In genomic region chr17:29062119-29063035, GRCm38 (mm10) we compare ENCODE assay signal across 10 mouse cellular contexts. TPM values are rescaled to one million over a fixed set of nuclear protein-coding genes. Genes with fewer than 3 reads are reported as not detected.
DNase-seq lines count a peak whose midpoint lies in the region; ATAC-seq lines count a peak whose summit lies in the region.
"Had no signal": no experiment of that assay in that cellular context is flagged by ENCODE, and none has a peak within 500 bp of the region (broad histone marks: within the 10 kb centered on the region; RNA-seq: fewer than 3 reads in every experiment).

No protein-coding gene starts in this region.

- ATAC-seq in midbrain, embryonic 11.5 days (ENCODE audit: low FRiP score), result no peak
- ATAC-seq in embryonic facial prominence, embryonic 12.5 days (ENCODE audit: insufficient number of reproducible peaks, insufficient read depth, low FRiP score, low TSS enrichment), result no peak
- ATAC-seq in heart, embryonic 14.5 days (ENCODE audit: insufficient number of reproducible peaks, insufficient read depth, low FRiP score, low read depth), result 0 out of 2 replicates have a peak, but pooled peaks have one; percentile 23
- ATAC-seq in neural tube, embryonic 12.5 days (ENCODE audit: low FRiP score, low read depth), result no peak; the same call in 1 of the 2 replicates
- ATAC-seq: activated CD4-positive, CD25-positive, alpha-beta regulatory T cell, adult 4 months had no signal

- no peak overlapping the region for H3K4me3 ChIP-seq in midbrain, embryonic 10.5 days
- no peak overlapping the region for H3K4me3 ChIP-seq in midbrain, embryonic 11.5 days (ENCODE audit: low read depth, low read length)
- no peak overlapping the region for H3K4me3 ChIP-seq in embryonic facial prominence, embryonic 12.5 days
- no peak overlapping the region for H3K4me3 ChIP-seq in heart, embryonic 14.5 days (ENCODE audit: control insufficient read depth in 1 of 2, insufficient read depth in 1 of 2, low read depth in 1 of 2, low read length in 2 of 2)
- H3K4me3 ChIP-seq in neural tube, embryonic 12.5 days, result no peak overlapping the region

- no peak overlapping the region for H3K9ac ChIP-seq in midbrain, embryonic 11.5 days (ENCODE audit: low read length)
- no peak overlapping the region for H3K9ac ChIP-seq in embryonic facial prominence, embryonic 12.5 days
- H3K9ac ChIP-seq in heart, embryonic 14.5 days (ENCODE audit: low read length), result peak overlapping the region; percentile 60
- no peak overlapping the region for H3K9ac ChIP-seq in neural tube, embryonic 12.5 days

- no peaks in the 10 kb centered on the region for H3K9me3 ChIP-seq in midbrain, embryonic 10.5 days (replicated peaks)
- no peaks in the 10 kb centered on the region for H3K9me3 ChIP-seq in midbrain, embryonic 11.5 days (ENCODE audit: control insufficient read depth, low read length)
- no peaks in the 10 kb centered on the region for H3K9me3 ChIP-seq in embryonic facial prominence, embryonic 12.5 days
- no peaks in the 10 kb centered on the region for H3K9me3 ChIP-seq in heart, embryonic 14.5 days (ENCODE audit: control insufficient read depth, low read length)
- H3K9me3 ChIP-seq in neural tube, embryonic 12.5 days, result no peaks in the 10 kb centered on the region

- 64% methylated on average over 13 of the region's 13 CpGs for WGBS in midbrain, embryonic 10.5 days
- 62% methylated on average over 13 of the region's 13 CpGs for WGBS in midbrain, embryonic 11.5 days
- WGBS in embryonic facial prominence, embryonic 12.5 days, result 36% methylated on average over 13 of the region's 13 CpGs
- WGBS in heart, embryonic 14.5 days, result 28% methylated on average over 13 of the region's 13 CpGs
- WGBS in neural tube, embryonic 12.5 days, result 60% methylated on average over 13 of the region's 13 CpGs

- H3K27ac ChIP-seq in midbrain, embryonic 10.5 days (replicated peaks), result peak overlapping the region; percentile 58; the same call in 1 of the 2 replicates
- no peak overlapping the region for H3K27ac ChIP-seq in midbrain, embryonic 11.5 days (ENCODE audit: low read depth, low read length)
- peak overlapping the region; percentile 20 for H3K27ac ChIP-seq in embryonic facial prominence, embryonic 12.5 days
- peak overlapping the region; percentile 35 to 67; a peak in 3 of 4 replicates for H3K27ac ChIP-seq in heart, embryonic 14.5 days (replicated peaks in 1 of 2; ENCODE audit: control insufficient read depth in 1 of 2, insufficient read depth in 1 of 2, low read depth in 2 of 2, low read length in 2 of 2)
- no peak overlapping the region for H3K27ac ChIP-seq in neural tube, embryonic 12.5 days

- DNase-seq in midbrain, embryonic 10.5 days (ENCODE audit: low spot score), result no peak
- no peak for DNase-seq in midbrain, embryonic 11.5 days (ENCODE audit: low spot score, missing footprints)
- no peak for DNase-seq in yolk sac, embryonic 10.5 days (ENCODE audit: low spot score)
- DNase-seq in layer of hippocampus, postnatal 10 days (ENCODE audit: low spot score in 2 of 2), result no peak
- DNase-seq in layer of hippocampus, adult 9-11 months, result no peak
- DNase-seq: cerebellum, adult 9-11 months had no signal

- H3K27me3 ChIP-seq in midbrain, embryonic 10.5 days (ENCODE audit: low read depth, poor library complexity, severe bottlenecking), result no peaks in the 10 kb centered on the region
- no peaks in the 10 kb centered on the region for H3K27me3 ChIP-seq in midbrain, embryonic 11.5 days (ENCODE audit: control insufficient read depth, insufficient read depth, low read length)
- H3K27me3 ChIP-seq in embryonic facial prominence, embryonic 12.5 days, result no peaks in the 10 kb centered on the region
- H3K27me3 ChIP-seq in heart, embryonic 14.5 days (ENCODE audit: control insufficient read depth, insufficient read depth, low read length), result no peaks in the 10 kb centered on the region
- H3K27me3 ChIP-seq in neural tube, embryonic 12.5 days (replicated peaks), result no peaks in the 10 kb centered on the region

- no peak overlapping the region for H3K4me2 ChIP-seq in midbrain, embryonic 11.5 days
- H3K4me2 ChIP-seq in embryonic facial prominence, embryonic 12.5 days (replicated peaks), result no peak overlapping the region
- peak overlapping the region; percentile 29 for H3K4me2 ChIP-seq in heart, embryonic 14.5 days (ENCODE audit: low read length)
- H3K4me2 ChIP-seq in neural tube, embryonic 12.5 days (replicated peaks), result peak overlapping the region; percentile 25; the same call in 1 of the 2 replicates

- no peaks in the 10 kb centered on the region for H3K36me3 ChIP-seq in midbrain, embryonic 10.5 days
- H3K36me3 ChIP-seq in midbrain, embryonic 11.5 days (ENCODE audit: control insufficient read depth, insufficient read depth, low read length), result no peaks in the 10 kb centered on the region
- H3K36me3 ChIP-seq in embryonic facial prominence, embryonic 12.5 days, result no peaks in the 10 kb centered on the region
- H3K36me3 ChIP-seq in heart, embryonic 14.5 days (ENCODE audit: control insufficient read depth, insufficient read depth, low read length), result no peaks in the 10 kb centered on the region
- no peaks in the 10 kb centered on the region for H3K36me3 ChIP-seq in neural tube, embryonic 12.5 days

- H3K4me1 ChIP-seq in midbrain, embryonic 10.5 days, result peaks cover 25% of the 10 kb centered on the region
- 0 out of 2 replicates have a peak, but pooled peaks cover 2% of the 10 kb centered on the region for H3K4me1 ChIP-seq in midbrain, embryonic 11.5 days (ENCODE audit: control insufficient read depth, insufficient read depth, low read length)
- H3K4me1 ChIP-seq in embryonic facial prominence, embryonic 12.5 days, result peaks cover 18% of the 10 kb centered on the region
- H3K4me1 ChIP-seq in heart, embryonic 14.5 days (ENCODE audit: control insufficient read depth in 2 of 2, insufficient read depth in 2 of 2, low read length in 2 of 2), result peaks cover 32% of the 10 kb centered on the region in 2 experiments
- peaks cover 18% of the 10 kb centered on the region for H3K4me1 ChIP-seq in neural tube, embryonic 12.5 days

RNA-seq across cellular contexts. Expression of gene Cdkn1a, which starts 28.4 kb away (rescaled TPM):
- 19.1 and 24.8 TPM in 2 replicates for polyA plus RNA-seq in midbrain, embryonic 10.5 days (2016; fragmentation: Nextera tagmentation; extraction: Ambion mirVana)
- 16.1 and 17.4 TPM in 2 replicates for polyA plus RNA-seq in midbrain, embryonic 11.5 days (2014; fragmentation: Nextera tagmentation; extraction: Ambion mirVana)
- 48.2 and 55.6 TPM in 2 replicates for polyA plus RNA-seq in embryonic facial prominence, embryonic 12.5 days (2016; fragmentation: Nextera tagmentation; extraction: Ambion mirVana)
- 51.7 and 57.7 TPM in 2 replicates for polyA plus RNA-seq in heart, embryonic 14.5 days (2014; fragmentation: Nextera tagmentation; extraction: Ambion mirVana)
- polyA plus RNA-seq in neural tube, embryonic 12.5 days (2016; fragmentation: Nextera tagmentation; extraction: Ambion mirVana), result 34.8 and 41.6 TPM in 2 replicates
- total RNA-seq in layer of hippocampus, postnatal 10 days (2021), result 10 to 100 TPM; 23.6 to 29.4 TPM

RNA-seq across cellular contexts. Expression of gene Srsf3, which starts 29.9 kb away (rescaled TPM):
- polyA plus RNA-seq in midbrain, embryonic 10.5 days (2016; fragmentation: Nextera tagmentation; extraction: Ambion mirVana), result 789 and 839 TPM in 2 replicates
- polyA plus RNA-seq in midbrain, embryonic 11.5 days (2014; fragmentation: Nextera tagmentation; extraction: Ambion mirVana), result 899 and 948 TPM in 2 replicates
- polyA plus RNA-seq in embryonic facial prominence, embryonic 12.5 days (2016; fragmentation: Nextera tagmentation; extraction: Ambion mirVana), result 731 and 750 TPM in 2 replicates
- polyA plus RNA-seq in heart, embryonic 14.5 days (2014; fragmentation: Nextera tagmentation; extraction: Ambion mirVana), result 340 and 357 TPM in 2 replicates
- 642 and 679 TPM in 2 replicates for polyA plus RNA-seq in neural tube, embryonic 12.5 days (2016; fragmentation: Nextera tagmentation; extraction: Ambion mirVana)
- total RNA-seq in layer of hippocampus, postnatal 10 days (2021), result 100 to 1,000 TPM; 179 to 207 TPM

RNA-seq across cellular contexts. Expression of gene Rab44, which starts 51.6 kb away (rescaled TPM):
- polyA plus RNA-seq in midbrain, embryonic 10.5 days (2016; fragmentation: Nextera tagmentation; extraction: Ambion mirVana), result 0.06 and 0.47 TPM in 2 replicates
- 0.22 and 0.44 TPM in 2 replicates for polyA plus RNA-seq in midbrain, embryonic 11.5 days (2014; fragmentation: Nextera tagmentation; extraction: Ambion mirVana)
- polyA plus RNA-seq in embryonic facial prominence, embryonic 12.5 days (2016; fragmentation: Nextera tagmentation; extraction: Ambion mirVana), result 0.27 and 0.55 TPM in 2 replicates
- polyA plus RNA-seq in heart, embryonic 14.5 days (2014; fragmentation: Nextera tagmentation; extraction: Ambion mirVana), result 0.23 and 0.36 TPM in 2 replicates
- 0.30 and 0.42 TPM in 2 replicates for polyA plus RNA-seq in neural tube, embryonic 12.5 days (2016; fragmentation: Nextera tagmentation; extraction: Ambion mirVana)
- total RNA-seq in layer of hippocampus, postnatal 10 days (2021), result under 1 TPM; 0.13 to 0.59 TPM
- polyA plus RNA-seq: activated CD4-positive, CD25-positive, alpha-beta regulatory T cell, adult 4 months had no signal

RNA-seq across cellular contexts. Expression of gene Stk38, which starts 54.6 kb away (rescaled TPM):
- 115 and 130 TPM in 2 replicates for polyA plus RNA-seq in midbrain, embryonic 10.5 days (2016; fragmentation: Nextera tagmentation; extraction: Ambion mirVana)
- polyA plus RNA-seq in midbrain, embryonic 11.5 days (2014; fragmentation: Nextera tagmentation; extraction: Ambion mirVana), result 130 and 139 TPM in 2 replicates
- 136 and 137 TPM in 2 replicates for polyA plus RNA-seq in embryonic facial prominence, embryonic 12.5 days (2016; fragmentation: Nextera tagmentation; extraction: Ambion mirVana)
- 68.0 and 70.3 TPM in 2 replicates for polyA plus RNA-seq in heart, embryonic 14.5 days (2014; fragmentation: Nextera tagmentation; extraction: Ambion mirVana)
- polyA plus RNA-seq in neural tube, embryonic 12.5 days (2016; fragmentation: Nextera tagmentation; extraction: Ambion mirVana), result 148 and 157 TPM in 2 replicates
- total RNA-seq in layer of hippocampus, postnatal 10 days (2021), result 10 to 100 TPM; 55.9 to 63.8 TPM

Comparison
In these comparisons a context has a peak if more than half of its experiments do, and no peak if none do; other contexts are left out.
1. H3K27ac ChIP-seq: peak in midbrain, embryonic 10.5 days (single experiment), embryonic facial prominence, embryonic 12.5 days (single experiment) and heart, embryonic 14.5 days (2 of 2); none in midbrain, embryonic 11.5 days (single experiment) and neural tube, embryonic 12.5 days (single experiment).
2. H3K4me2 ChIP-seq: peak in heart, embryonic 14.5 days (single experiment) and neural tube, embryonic 12.5 days (single experiment); none in midbrain, embryonic 11.5 days (single experiment) and embryonic facial prominence, embryonic 12.5 days (single experiment).